Mouse (Mus musculus): ENCODE results near the gene Evi5. TPM values are rescaled to one million over a fixed set of nuclear protein-coding genes. Genes with fewer than 3 reads are reported as not detected.

Evi5 gene
- total and polyA plus RNA-seq, 2 experiments from 2014 or later: 57.7 to 60.1 TPM

DNA sequence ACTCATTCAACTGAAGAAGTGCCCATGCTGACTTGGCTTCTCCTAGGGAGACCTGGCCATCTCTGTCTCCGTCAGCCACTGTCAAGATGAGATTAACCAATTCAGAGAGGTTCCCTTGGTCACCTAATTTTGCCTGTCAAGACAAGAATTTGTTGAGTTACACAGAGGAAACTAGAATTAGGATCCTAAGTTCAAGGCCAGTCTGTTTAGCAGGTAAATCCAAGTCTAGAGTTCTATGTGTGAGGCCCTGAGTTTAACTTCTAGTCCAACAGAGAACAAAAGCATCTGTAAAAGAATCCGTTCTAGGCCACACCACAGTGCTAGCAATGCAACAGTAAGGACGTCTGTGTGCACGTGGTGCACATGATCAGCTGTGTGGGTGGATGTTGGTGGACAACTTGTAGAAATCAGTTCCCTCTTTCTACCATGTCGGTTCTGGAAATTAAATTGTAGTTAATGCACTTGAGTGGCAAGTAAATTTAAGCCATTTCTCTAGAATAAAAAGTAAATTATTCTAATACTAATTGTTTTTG lies 35.2 kb upstream of the Evi5 start:
- WGBS: 59% methylated on average over 5 of the region's 5 CpGs
- H3K27me3 ChIP-seq (ENCODE audit: insufficient read depth, low read length): no peaks in the 10 kb centered on the region
- no peaks in the 10 kb centered on the region for H3K4me1 ChIP-seq (ENCODE audit: insufficient read depth, low read length)
- no peak overlapping the region for H3K4me3 ChIP-seq (ENCODE audit: low read length)
- ATAC-seq (no peak), DNase-seq (ENCODE audit: low spot score) (no peak)
- peaks cover 48% of the 10 kb centered on the region for H3K36me3 ChIP-seq (ENCODE audit: insufficient read depth, low read length)
- H3K9ac ChIP-seq (replicated peaks; ENCODE audit: low read length): no peak overlapping the region
- H3K4me2 ChIP-seq (ENCODE audit: low read depth, low read length): no peak overlapping the region
- no peak overlapping the region for H3K27ac ChIP-seq
- no peak for TF ChIP-seq CTCF (IDR thresholded peaks at IDR 0.05; ENCODE audit: low read depth)
- no peaks in the 10 kb centered on the region for H3K9me3 ChIP-seq (ENCODE audit: low read length)

DNA sequence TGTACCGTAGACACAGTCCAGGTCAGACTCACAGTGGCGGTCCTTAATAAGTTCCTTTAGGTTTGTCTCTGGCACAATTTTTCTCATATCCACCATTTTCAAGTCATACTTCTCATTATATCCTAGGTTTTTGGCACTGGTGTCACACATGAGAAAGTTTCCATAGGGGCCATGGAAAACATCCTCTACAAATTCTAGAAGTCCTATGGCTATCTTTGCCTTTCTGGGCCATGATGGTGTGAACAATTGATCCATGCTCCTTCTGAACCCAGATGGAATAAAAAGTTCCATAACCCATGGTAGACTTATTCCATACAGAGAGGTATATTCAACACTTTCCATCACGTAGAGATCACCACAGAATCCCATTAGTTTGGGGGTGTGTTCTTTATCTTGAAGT lies 34.8 kb upstream of the Evi5 start:
- no peak for TF ChIP-seq CTCF (IDR thresholded peaks at IDR 0.05; ENCODE audit: low read depth)
- H3K9ac ChIP-seq (replicated peaks; ENCODE audit: low read length): no peak overlapping the region
- H3K27me3 ChIP-seq (ENCODE audit: insufficient read depth, low read length): no peaks in the 10 kb centered on the region
- no peak overlapping the region for H3K4me2 ChIP-seq (ENCODE audit: low read depth, low read length)
- 86% methylated on average over 3 of the region's 3 CpGs for WGBS
- H3K9me3 ChIP-seq (ENCODE audit: low read length): no peaks in the 10 kb centered on the region
- H3K36me3 ChIP-seq (ENCODE audit: insufficient read depth, low read length): peaks cover 52% of the 10 kb centered on the region
- no peaks in the 10 kb centered on the region for H3K4me1 ChIP-seq (ENCODE audit: insufficient read depth, low read length)
- no peak overlapping the region for H3K27ac ChIP-seq
- no peak overlapping the region for H3K4me3 ChIP-seq (ENCODE audit: low read length)
- DNase-seq (ENCODE audit: low spot score): no peak
- ATAC-seq: no peak

DNA sequence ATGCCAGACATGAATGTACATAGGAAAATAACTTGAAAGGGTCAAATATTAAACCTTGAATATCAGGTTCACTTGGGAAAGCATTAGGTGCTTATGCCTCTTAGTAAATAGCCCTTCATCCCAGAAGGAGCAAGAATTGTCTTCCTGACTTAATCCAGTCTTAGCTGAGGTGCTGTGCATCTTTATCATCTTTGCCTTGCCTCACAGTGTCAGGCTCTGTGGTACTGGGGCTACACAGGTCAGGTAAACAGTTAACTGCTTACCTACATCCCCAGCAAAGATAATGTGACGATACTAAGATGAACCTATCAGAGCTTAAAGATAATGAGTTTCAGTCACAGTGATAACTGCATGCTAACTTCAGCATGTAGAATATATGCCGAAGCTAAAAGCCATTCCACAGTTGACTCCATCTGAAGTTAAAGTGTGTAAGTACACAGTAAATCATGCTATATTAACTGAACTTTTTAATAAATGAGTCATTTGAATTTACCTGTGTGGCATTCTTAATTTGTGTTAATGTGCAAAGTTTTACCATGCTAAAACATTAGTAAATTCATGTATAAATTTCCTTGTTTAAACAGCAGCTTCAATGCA lies 33.7 kb upstream of the Evi5 start:
- TF ChIP-seq CTCF (IDR thresholded peaks at IDR 0.05; ENCODE audit: low read depth): no peak
- Histone ChIP-seq H3K36me3 (ENCODE audit: insufficient read depth, low read length) (peaks cover 61% of the 10 kb centered on the region), H3K9ac (replicated peaks; ENCODE audit: low read length) (no peak overlapping the region), H3K27ac (no peak overlapping the region), H3K27me3 (ENCODE audit: insufficient read depth, low read length) (no peaks in the 10 kb centered on the region), H3K4me3 (ENCODE audit: low read length) (no peak overlapping the region), H3K4me1 (ENCODE audit: insufficient read depth, low read length) (no peaks in the 10 kb centered on the region), H3K4me2 (ENCODE audit: low read depth, low read length) (no peak overlapping the region), H3K9me3 (ENCODE audit: low read length) (no peaks in the 10 kb centered on the region)
- DNase-seq (ENCODE audit: low spot score) (no peak), ATAC-seq (no peak)
- WGBS: 89% methylated on average over 2 of the region's 2 CpGs

DNA sequence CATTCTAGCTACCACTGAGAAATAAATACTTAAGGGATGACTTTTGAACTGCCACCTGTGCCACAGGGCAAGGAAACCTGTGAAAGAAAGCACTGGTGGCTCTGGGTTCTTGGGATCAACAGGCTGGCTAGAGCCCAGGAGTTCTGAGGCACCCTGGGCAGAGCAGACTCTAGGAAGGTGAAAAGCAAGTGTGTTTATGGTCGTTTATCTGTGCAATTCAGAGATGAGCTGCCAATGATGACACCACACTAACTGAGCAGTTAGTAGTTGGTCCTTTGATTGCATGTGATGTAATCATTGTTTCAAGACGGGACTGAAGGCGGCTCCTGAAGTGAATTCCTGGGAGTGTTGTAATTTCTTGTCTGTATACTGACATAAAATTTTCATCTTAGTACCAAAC lies 29.4 kb upstream of the Evi5 start:
- H3K4me1 ChIP-seq (ENCODE audit: insufficient read depth, low read length): peaks cover 4% of the 10 kb centered on the region; the same call in 1 of the 2 replicates
- DNase-seq (ENCODE audit: low spot score) (no peak), ATAC-seq (no peak)
- H3K4me2 ChIP-seq (ENCODE audit: low read depth, low read length): no peak overlapping the region
- H3K9me3 ChIP-seq (ENCODE audit: low read length): no peaks in the 10 kb centered on the region
- WGBS: 77% methylated on average over 3 of the region's 3 CpGs
- H3K4me3 ChIP-seq (ENCODE audit: low read length): no peak overlapping the region
- no peaks in the 10 kb centered on the region for H3K27me3 ChIP-seq (ENCODE audit: insufficient read depth, low read length)
- H3K36me3 ChIP-seq (ENCODE audit: insufficient read depth, low read length): peaks cover 54% of the 10 kb centered on the region
- no peak for TF ChIP-seq CTCF (IDR thresholded peaks at IDR 0.05; ENCODE audit: low read depth)
- H3K9ac ChIP-seq (replicated peaks; ENCODE audit: low read length): no peak overlapping the region
- no peak overlapping the region for H3K27ac ChIP-seq

DNA sequence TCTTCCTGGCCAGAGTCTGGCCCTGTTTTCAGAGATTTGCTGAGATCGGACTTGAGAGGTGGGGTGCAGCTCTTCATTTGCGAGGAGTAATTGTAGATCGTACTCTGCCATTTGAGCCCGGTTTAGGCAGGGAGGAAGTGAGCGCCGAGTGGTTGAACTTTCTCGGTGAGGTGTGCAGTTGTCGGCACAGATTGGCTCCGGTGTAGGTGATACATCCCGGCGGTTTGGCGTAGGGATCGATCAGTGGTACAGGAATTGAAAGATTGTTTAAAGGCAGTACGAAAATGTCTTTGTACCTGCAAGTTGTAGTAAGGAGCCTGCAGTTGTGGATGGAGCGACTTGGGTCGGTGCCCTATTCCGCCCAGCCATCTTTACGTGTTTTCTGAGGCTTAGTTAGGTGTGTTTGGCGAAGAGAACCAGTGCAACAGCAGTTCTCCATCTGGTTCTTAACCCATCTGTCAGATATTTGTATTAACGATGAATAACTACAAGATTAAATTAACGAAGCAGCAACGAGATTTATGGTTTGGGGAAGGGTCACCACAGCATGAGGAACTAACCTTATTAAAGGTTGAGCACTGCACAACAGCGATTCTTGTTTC lies 26.2 kb upstream of the Evi5 start:
- H3K9ac ChIP-seq (replicated peaks; ENCODE audit: low read length): peak overlapping the region; percentile 95
- no peaks in the 10 kb centered on the region for H3K9me3 ChIP-seq (ENCODE audit: low read length)
- peaks cover 24% of the 10 kb centered on the region for H3K36me3 ChIP-seq (ENCODE audit: insufficient read depth, low read length)
- DNase-seq (ENCODE audit: low spot score) (no peak), ATAC-seq (peak; percentile 57)
- peaks cover 4% of the 10 kb centered on the region; the same call in 1 of the 2 replicates for H3K4me1 ChIP-seq (ENCODE audit: insufficient read depth, low read length)
- no peak for TF ChIP-seq CTCF (IDR thresholded peaks at IDR 0.05; ENCODE audit: low read depth)
- H3K27me3 ChIP-seq (ENCODE audit: insufficient read depth, low read length): no peaks in the 10 kb centered on the region
- WGBS: 0% methylated on average over 23 of the region's 23 CpGs
- H3K27ac ChIP-seq: peak overlapping the region; percentile 91
- peak overlapping the region; percentile 99 for H3K4me3 ChIP-seq (ENCODE audit: low read length)
- H3K4me2 ChIP-seq (ENCODE audit: low read depth, low read length): peak overlapping the region; percentile 65

DNA sequence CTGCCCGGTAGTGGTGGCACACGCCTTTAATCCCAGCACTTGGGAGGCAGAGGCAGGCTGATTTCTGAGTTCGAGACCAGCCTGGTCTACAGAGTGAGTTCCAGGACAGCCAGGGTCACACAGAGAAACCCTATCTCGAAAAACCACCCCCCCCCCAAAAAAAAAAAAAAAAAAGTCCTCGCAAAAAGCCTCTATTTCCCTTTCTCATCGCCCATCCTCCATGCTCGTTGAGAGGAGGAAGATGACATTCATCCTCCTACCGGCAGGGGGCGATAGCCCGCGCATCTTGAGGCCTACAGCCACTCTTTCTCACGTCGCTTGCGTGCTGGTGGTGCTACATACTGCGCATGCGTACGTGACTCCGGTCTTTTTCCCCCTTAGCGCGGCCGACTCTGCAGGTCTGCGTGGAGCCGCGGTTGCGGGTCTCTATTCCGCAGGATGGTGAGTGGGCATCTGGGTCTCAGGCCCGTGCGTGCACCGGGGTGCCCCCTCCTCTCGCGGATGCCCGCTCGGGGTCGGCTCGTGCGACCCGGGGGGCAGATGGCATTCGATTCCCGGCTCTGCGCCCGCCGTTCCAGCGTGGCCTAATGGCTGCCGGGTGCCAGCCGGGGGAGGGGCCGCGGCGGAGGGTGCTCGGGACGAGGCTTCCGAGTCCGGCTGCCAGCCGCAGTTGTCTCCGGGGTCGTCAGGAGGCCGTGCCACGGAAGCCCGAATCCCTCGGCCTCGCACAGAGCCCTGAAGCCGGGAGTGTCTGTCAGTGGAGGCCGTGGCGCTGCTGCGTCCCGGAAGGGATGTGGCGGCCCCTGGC lies 25.5 kb upstream of the Evi5 start, which contains the start of gene Rpl5:
Rpl5 (plus strand) TSS at position 297 of the 808 bp plus-strand sequence.
- Histone ChIP-seq H3K27ac (peak within 1 kb of the TSS; percentile 91), H3K4me3 (ENCODE audit: low read length) (peak within 1 kb of the TSS; percentile 99), H3K9me3 (ENCODE audit: low read length) (no peaks in the 10 kb centered on the region), H3K36me3 (ENCODE audit: insufficient read depth, low read length) (peaks cover 17% of the 10 kb centered on the region), H3K9ac (replicated peaks; ENCODE audit: low read length) (peak within 1 kb of the TSS; percentile 95), H3K4me2 (ENCODE audit: low read depth, low read length) (peak within 1 kb of the TSS; percentile 65), H3K4me1 (ENCODE audit: insufficient read depth, low read length) (peaks cover 4% of the 10 kb centered on the region; the same call in 1 of the 2 replicates), H3K27me3 (ENCODE audit: insufficient read depth, low read length) (no peaks in the 10 kb centered on the region)
- ATAC-seq (peak; percentile 97), DNase-seq (ENCODE audit: low spot score) (peak; percentile 98)
- peak; percentile 98 for TF ChIP-seq CTCF (IDR thresholded peaks at IDR 0.05; ENCODE audit: low read depth)
- 4% methylated on average over 66 of the region's 66 CpGs for WGBS

All from hindbrain, postnatal 0 days (tissue).